Mouse (Mus musculus): Measurements from ENCODE around the gene Srp72. TPM values are rescaled to one million over a fixed set of nuclear protein-coding genes. Genes with fewer than 3 reads are reported as not detected.
"Not testable (repeated sequence)": the region's sequence is repeated elsewhere in the genome, so short reads cannot be mapped to it uniquely, and the experiment has no call there.

The Srp72 gene
- polyA plus RNA-seq, 1 experiment from 2014 or later = 70.0 TPM

DNA sequence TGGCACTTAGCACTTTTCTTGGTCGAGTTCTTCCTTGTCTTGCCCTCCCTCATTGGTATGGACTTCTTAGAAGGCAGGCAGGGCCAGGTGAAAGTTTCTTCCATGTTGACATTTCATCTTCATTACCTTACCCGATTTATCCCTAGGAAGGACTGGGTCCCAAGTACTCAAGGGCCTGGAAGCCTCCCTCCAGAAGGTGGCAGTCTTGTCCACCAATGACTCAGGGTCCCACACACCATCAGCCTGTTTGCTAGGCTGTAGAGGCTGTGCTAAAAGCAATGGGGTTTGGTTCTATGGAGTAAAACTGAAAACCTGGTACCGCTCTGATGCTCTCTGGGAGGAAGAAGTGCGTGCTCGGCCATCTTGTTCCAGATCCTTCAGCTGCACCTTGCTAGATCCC lies 55.3 kb downstream of the Srp72 start:
- Histone ChIP-seq H3K36me3 (ENCODE audit: insufficient read depth, low read length) (no peaks in the 10 kb centered on the region), H3K4me3 (replicated peaks; ENCODE audit: low read depth, low read length) (no peak overlapping the region), H3K4me1 (replicated peaks; ENCODE audit: insufficient read depth, low read length) (no peaks in the 10 kb centered on the region), H3K27ac (no peak overlapping the region), H3K9me3 (replicated peaks; ENCODE audit: low read length) (no peaks in the 10 kb centered on the region), H3K4me2 (ENCODE audit: low read length) (no peak overlapping the region), H3K27me3 (ENCODE audit: insufficient read depth, low read length) (no peaks in the 10 kb centered on the region), H3K9ac (ENCODE audit: low read depth, low read length) (no peak overlapping the region)
- peak; percentile 67 for TF ChIP-seq CTCF (IDR thresholded peaks at IDR 0.05; ENCODE audit: low read depth)
- DNase-seq (ENCODE audit: low spot score) (peak; percentile 52), ATAC-seq (replicated peaks; ENCODE audit: low FRiP score, low read depth) (no peak)
- 82% methylated on average over 5 of the region's 5 CpGs for WGBS

DNA sequence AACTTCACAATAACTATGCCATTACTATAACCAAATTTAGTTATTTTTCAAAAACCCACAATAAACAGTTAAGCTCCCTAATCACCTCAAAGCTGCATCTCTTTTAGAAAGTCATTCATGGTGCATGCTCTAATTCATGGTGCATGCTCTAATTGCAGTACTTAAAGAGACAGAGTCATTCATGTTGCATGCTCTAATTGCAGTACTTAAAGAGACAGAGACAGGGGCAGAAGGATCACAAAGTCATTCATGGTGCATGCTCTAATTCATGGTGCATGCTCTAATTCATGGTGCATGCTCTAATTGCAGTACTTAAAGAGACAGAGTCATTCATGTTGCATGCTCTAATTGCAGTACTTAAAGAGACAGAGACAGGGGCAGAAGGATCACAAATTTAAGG lies 60.6 kb downstream of the Srp72 start:
- not testable (repeated sequence) for H3K27me3 ChIP-seq (ENCODE audit: insufficient read depth, low read length); H3K4me1 ChIP-seq (replicated peaks; ENCODE audit: insufficient read depth, low read length); H3K36me3 ChIP-seq (ENCODE audit: insufficient read depth, low read length); DNase-seq (ENCODE audit: low spot score); H3K27ac ChIP-seq; H3K9me3 ChIP-seq (replicated peaks; ENCODE audit: low read length); ATAC-seq (replicated peaks; ENCODE audit: low FRiP score, low read depth); H3K9ac ChIP-seq (ENCODE audit: low read depth, low read length); H3K4me2 ChIP-seq (ENCODE audit: low read length); H3K4me3 ChIP-seq (replicated peaks; ENCODE audit: low read depth, low read length)

DNA sequence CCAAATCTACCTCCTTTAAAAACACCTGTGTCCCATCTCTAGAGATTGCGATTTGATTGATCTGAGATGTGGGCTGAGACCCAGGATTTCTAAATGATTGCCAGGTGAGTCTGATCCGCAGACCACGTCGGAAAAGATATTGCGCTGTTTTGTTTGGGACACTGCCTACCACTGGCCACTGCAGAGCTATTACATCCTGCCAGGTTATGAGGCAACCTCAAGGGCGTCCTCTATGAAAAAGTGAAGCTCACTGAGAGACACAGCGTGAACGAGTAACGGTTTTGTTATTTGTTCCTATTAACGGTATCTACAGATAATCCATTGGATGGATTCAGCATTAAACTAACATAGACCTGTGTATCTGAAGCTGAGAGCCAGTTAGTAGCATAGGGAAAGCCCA lies 64.0 kb downstream of the Srp72 start:
- ATAC-seq (replicated peaks; ENCODE audit: low FRiP score, low read depth) (no peak), DNase-seq (ENCODE audit: low spot score) (no peak)
- WGBS = 86% methylated on average over 10 of the region's 10 CpGs
- Histone ChIP-seq H3K27ac (no peak overlapping the region), H3K4me2 (ENCODE audit: low read length) (no peak overlapping the region), H3K4me1 (replicated peaks; ENCODE audit: insufficient read depth, low read length) (no peaks in the 10 kb centered on the region), H3K4me3 (replicated peaks; ENCODE audit: low read depth, low read length) (no peak overlapping the region), H3K9ac (ENCODE audit: low read depth, low read length) (no peak overlapping the region), H3K9me3 (replicated peaks; ENCODE audit: low read length) (no peaks in the 10 kb centered on the region), H3K27me3 (ENCODE audit: insufficient read depth, low read length) (no peaks in the 10 kb centered on the region), H3K36me3 (ENCODE audit: insufficient read depth, low read length) (no peaks in the 10 kb centered on the region)
- TF ChIP-seq CTCF (IDR thresholded peaks at IDR 0.05; ENCODE audit: low read depth) = no peak

GRCm38 (mm10) chr5:77039391-77039790 lies 64.9 kb downstream of the Srp72 start:
- ATAC-seq (replicated peaks; ENCODE audit: low FRiP score, low read depth) (no peak), DNase-seq (ENCODE audit: low spot score) (no peak)
- Histone ChIP-seq H3K4me1 (replicated peaks; ENCODE audit: insufficient read depth, low read length) (no peaks in the 10 kb centered on the region), H3K27me3 (ENCODE audit: insufficient read depth, low read length) (no peaks in the 10 kb centered on the region), H3K27ac (no peak overlapping the region), H3K9ac (ENCODE audit: low read depth, low read length) (no peak overlapping the region), H3K4me3 (replicated peaks; ENCODE audit: low read depth, low read length) (no peak overlapping the region), H3K4me2 (ENCODE audit: low read length) (no peak overlapping the region), H3K9me3 (replicated peaks; ENCODE audit: low read length) (no peaks in the 10 kb centered on the region), H3K36me3 (ENCODE audit: insufficient read depth, low read length) (no peaks in the 10 kb centered on the region)
- no peak for TF ChIP-seq CTCF (IDR thresholded peaks at IDR 0.05; ENCODE audit: low read depth)

GRCm38 (mm10) chr5:77044362-77044761 lies 69.9 kb downstream of the Srp72 start:
- Histone ChIP-seq H3K4me3 (replicated peaks; ENCODE audit: low read depth, low read length) (no peak overlapping the region), H3K27ac (no peak overlapping the region), H3K36me3 (ENCODE audit: insufficient read depth, low read length) (no peaks in the 10 kb centered on the region), H3K9ac (ENCODE audit: low read depth, low read length) (no peak overlapping the region), H3K4me1 (replicated peaks; ENCODE audit: insufficient read depth, low read length) (no peaks in the 10 kb centered on the region), H3K27me3 (ENCODE audit: insufficient read depth, low read length) (no peaks in the 10 kb centered on the region), H3K4me2 (ENCODE audit: low read length) (no peak overlapping the region), H3K9me3 (replicated peaks; ENCODE audit: low read length) (no peaks in the 10 kb centered on the region)
- ATAC-seq (replicated peaks; ENCODE audit: low FRiP score, low read depth) (no peak), DNase-seq (ENCODE audit: low spot score) (no peak)
- TF ChIP-seq CTCF (IDR thresholded peaks at IDR 0.05; ENCODE audit: low read depth) = no peak
- WGBS = 60% methylated on average over 5 of the region's 5 CpGs

Other genes starting within 250 kb of the Srp72 start
- 10.6 and 11.0 TPM in 2 replicates for gene Aasdh, start 69.2 kb upstream of the Srp72 start, polyA plus RNA-seq (2015; fragmentation: Nextera tagmentation; extraction: Ambion mirVana)
- gene Paics, start 23.4 kb upstream of the Srp72 start, polyA plus RNA-seq (2015; fragmentation: Nextera tagmentation; extraction: Ambion mirVana) = 252 and 279 TPM in 2 replicates
- gene Ppat, start 23.1 kb upstream of the Srp72 start, polyA plus RNA-seq (2015; fragmentation: Nextera tagmentation; extraction: Ambion mirVana) = 35.9 and 37.6 TPM in 2 replicates
- not detected in 2 replicates for gene Arl9, start 29.4 kb downstream of the Srp72 start, polyA plus RNA-seq (2015; fragmentation: Nextera tagmentation; extraction: Ambion mirVana)
- gene Thegl, start 41.3 kb downstream of the Srp72 start, polyA plus RNA-seq (2015; fragmentation: Nextera tagmentation; extraction: Ambion mirVana) = 0.11 and 0.14 TPM in 2 replicates
- gene Hopx, start 140.4 kb downstream of the Srp72 start, polyA plus RNA-seq (2015; fragmentation: Nextera tagmentation; extraction: Ambion mirVana) = 3.6 and 3.9 TPM in 2 replicates
- 0.77 and 1.0 TPM in 2 replicates for gene Spink2, start 236.8 kb downstream of the Srp72 start, polyA plus RNA-seq (2015; fragmentation: Nextera tagmentation; extraction: Ambion mirVana)

Measured in kidney, postnatal 0 days (tissue).